Mouse (Mus musculus) forebrain, embryonic 11.5 days (tissue): ENCODE measurements around the gene Fam19a1. TPM values are rescaled to one million over a fixed set of nuclear protein-coding genes. Genes with fewer than 3 reads are reported as not detected.
"Not testable (repeated sequence)": the region's sequence is repeated elsewhere in the genome, so short reads cannot be mapped to it uniquely, and the experiment has no call there.

Source experiments
- ATAC-seq: fragments of 200-750 bp; cut with Nextera tagmentation; replicated peaks from 2 replicates; pipeline ENCODE4 v1.8.0; 2017; ENCODE audit warnings: moderate TSS enrichment; ENCODE audit not compliant: low FRiP score
- DNase-seq: peaks from one replicate; pipeline ENCODE4 v3.0.0-alpha.2; 2017; ENCODE audit warnings: low spot score
- H3K27ac ChIP-seq: fragments of 300-500 bp; sonication (generic); 2 replicates; pipeline ENCODE4 v1.5.1; 2014; ENCODE audit warnings: low read depth, low read length
- H3K27me3 ChIP-seq: fragments of 300-500 bp; sonication (generic); 2 replicates; pipeline ENCODE4 v1.6.1; 2014; ENCODE audit warnings: mild to moderate bottlenecking, low read length, mixed read lengths; ENCODE audit not compliant: control insufficient read depth, insufficient read depth
- H3K36me3 ChIP-seq: fragments of 300-500 bp; sonication (generic); 2 replicates; pipeline ENCODE4 v1.6.1; 2014; ENCODE audit warnings: mild to moderate bottlenecking, low read length, moderate library complexity, mixed read lengths; ENCODE audit not compliant: control insufficient read depth, insufficient read depth
- H3K4me1 ChIP-seq: fragments of 300-500 bp; sonication (generic); replicated peaks from 2 replicates; pipeline ENCODE4 v1.6.1; 2014; ENCODE audit warnings: low read length, mixed read lengths; ENCODE audit not compliant: control insufficient read depth, insufficient read depth
- H3K4me2 ChIP-seq: fragments of 300-500 bp; sonication (generic); 2 replicates; pipeline ENCODE4 v1.6.1; 2014; ENCODE audit warnings: low read depth, mild to moderate bottlenecking, low read length, moderate library complexity, mixed read lengths; ENCODE audit not compliant: severe bottlenecking
- H3K4me3 ChIP-seq: fragments of 300-500 bp; sonication (generic); 2 replicates; pipeline ENCODE4 v1.5.1; 2014; ENCODE audit warnings: low read depth, low read length
- H3K9ac ChIP-seq: fragments of 300-500 bp; sonication (generic); 2 replicates; pipeline ENCODE4 v1.6.1; 2014; ENCODE audit warnings: low read length
- H3K9me3 ChIP-seq: fragments of 300-500 bp; sonication (generic); 2 replicates; pipeline ENCODE4 v1.6.1; 2016; ENCODE audit warnings: low read length, mixed read lengths; ENCODE audit not compliant: control insufficient read depth
- WGBS: fragments of 180-500 bp; shearing (Covaris S2); extraction: QIAGEN DNeasy Blood & Tissue Kit; methylation state at CpG from one replicate; pipeline ENCODE4 v1.1.7; 2014; 5-methylcytosine and 5-hydroxymethylcytosine counted together
- polyA plus RNA-seq: library from polyadenylated mRNA; unstranded; fragments of >200 nt; fragmentation: Nextera tagmentation; extraction: Ambion mirVana; gene quantifications from 2 replicates; pipeline ENCODE4 v1.2.1, GENCODE M21; 2014

The Fam19a1 gene
- polyA plus RNA-seq, 1 experiment from 2014 or later = 0.96 TPM

GRCm38 (mm10) chr6:96198991-96199390 is 86.0 kb downstream of the Fam19a1 start:
- H3K27me3 ChIP-seq, H3K9ac ChIP-seq, H3K4me1 ChIP-seq, H3K4me2 ChIP-seq, H3K27ac ChIP-seq, ATAC-seq, H3K4me3 ChIP-seq, DNase-seq, H3K9me3 ChIP-seq, H3K36me3 ChIP-seq: not testable (repeated sequence)
- 84% methylated on average over 2 of the region's 2 CpGs for WGBS

GRCm38 (mm10) chr6:96205395-96205794 is 92.4 kb downstream of the Fam19a1 start:
- H3K4me1 ChIP-seq = no peaks in the 10 kb centered on the region
- no peak overlapping the region for H3K4me3 ChIP-seq
- H3K9me3 ChIP-seq = no peaks in the 10 kb centered on the region
- no peak overlapping the region for H3K9ac ChIP-seq
- H3K27ac ChIP-seq = no peak overlapping the region
- no peaks in the 10 kb centered on the region for H3K27me3 ChIP-seq
- no peak for DNase-seq
- no peak overlapping the region for H3K4me2 ChIP-seq
- WGBS = 92% methylated on average over 2 of the region's 2 CpGs
- ATAC-seq = no peak
- no peaks in the 10 kb centered on the region for H3K36me3 ChIP-seq

GRCm38 (mm10) chr6:96234806-96235205 is 121.9 kb downstream of the Fam19a1 start:
- Histone ChIP-seq H3K9me3 (no peaks in the 10 kb centered on the region), H3K4me1 (no peaks in the 10 kb centered on the region), H3K4me3 (no peak overlapping the region), H3K36me3 (no peaks in the 10 kb centered on the region), H3K27me3 (no peaks in the 10 kb centered on the region), H3K27ac (no peak overlapping the region), H3K4me2 (no peak overlapping the region), H3K9ac (no peak overlapping the region)
- DNase-seq = no peak
- ATAC-seq = no peak

GRCm38 (mm10) chr6:96244320-96244719 is 131.4 kb downstream of the Fam19a1 start:
- WGBS = 93% methylated on average over 3 of the region's 3 CpGs

DNA sequence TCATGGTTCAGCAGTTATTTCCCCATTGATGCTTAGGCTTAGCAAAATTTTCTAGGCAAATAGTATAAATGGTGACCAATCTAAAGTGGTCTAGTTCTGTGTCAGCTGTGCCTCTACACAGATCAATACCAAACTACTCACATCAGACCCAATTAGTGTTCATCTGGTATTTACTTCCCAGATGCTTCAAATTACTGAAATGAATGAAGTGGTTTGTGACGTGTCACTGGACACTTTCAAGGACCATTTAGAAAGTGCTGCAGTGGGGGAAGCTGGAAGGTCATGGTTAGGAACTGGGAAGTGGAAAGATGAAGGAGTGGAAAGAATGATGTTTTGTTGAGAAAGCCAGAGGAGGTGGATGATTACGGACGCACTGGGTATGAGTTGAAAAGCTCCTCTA is 139.0 kb downstream of the Fam19a1 start:
- Histone ChIP-seq H3K4me2 (no peak overlapping the region), H3K9me3 (no peaks in the 10 kb centered on the region), H3K4me3 (no peak overlapping the region), H3K27me3 (no peaks in the 10 kb centered on the region), H3K4me1 (no peaks in the 10 kb centered on the region), H3K27ac (no peak overlapping the region), H3K36me3 (no peaks in the 10 kb centered on the region), H3K9ac (no peak overlapping the region)
- ATAC-seq (no peak), DNase-seq (no peak)
- 33% methylated on average over 3 of the region's 3 CpGs for whole genome bisulfite sequencing

More at GRCm38 (mm10) chr6:96244320-96244719, 131.4 kb downstream of the Fam19a1 start:
- no peak overlapping the region for H3K4me3 ChIP-seq
- H3K36me3 ChIP-seq = no peaks in the 10 kb centered on the region
- H3K27me3 ChIP-seq = no peaks in the 10 kb centered on the region
- H3K4me1 ChIP-seq = no peaks in the 10 kb centered on the region
- no peak overlapping the region for H3K9ac ChIP-seq
- no peak overlapping the region for H3K4me2 ChIP-seq
- no peaks in the 10 kb centered on the region for H3K9me3 ChIP-seq
- ATAC-seq = no peak
- DNase-seq = no peak
- H3K27ac ChIP-seq = no peak overlapping the region

GRCm38 (mm10) chr6:96254815-96255214 is 141.9 kb downstream of the Fam19a1 start:
- no peaks in the 10 kb centered on the region for H3K9me3 ChIP-seq
- no peaks in the 10 kb centered on the region for H3K36me3 ChIP-seq
- ATAC-seq (no peak), DNase-seq (no peak)
- no peak overlapping the region for H3K4me3 ChIP-seq
- 59% methylated on average over 2 of the region's 2 CpGs for WGBS
- H3K4me1 ChIP-seq = no peaks in the 10 kb centered on the region
- no peak overlapping the region for H3K4me2 ChIP-seq
- H3K9ac ChIP-seq = no peak overlapping the region
- no peak overlapping the region for H3K27ac ChIP-seq
- no peaks in the 10 kb centered on the region for H3K27me3 ChIP-seq

GRCm38 (mm10) chr6:96258651-96259050 is 145.7 kb downstream of the Fam19a1 start:
- WGBS = 93% methylated on average over 3 of the region's 3 CpGs
- Histone ChIP-seq H3K36me3 (no peaks in the 10 kb centered on the region), H3K4me3 (no peak overlapping the region), H3K9me3 (no peaks in the 10 kb centered on the region), H3K27ac (no peak overlapping the region), H3K9ac (no peak overlapping the region), H3K27me3 (no peaks in the 10 kb centered on the region), H3K4me2 (no peak overlapping the region), H3K4me1 (no peaks in the 10 kb centered on the region)
- ATAC-seq (no peak), DNase-seq (no peak)

DNA sequence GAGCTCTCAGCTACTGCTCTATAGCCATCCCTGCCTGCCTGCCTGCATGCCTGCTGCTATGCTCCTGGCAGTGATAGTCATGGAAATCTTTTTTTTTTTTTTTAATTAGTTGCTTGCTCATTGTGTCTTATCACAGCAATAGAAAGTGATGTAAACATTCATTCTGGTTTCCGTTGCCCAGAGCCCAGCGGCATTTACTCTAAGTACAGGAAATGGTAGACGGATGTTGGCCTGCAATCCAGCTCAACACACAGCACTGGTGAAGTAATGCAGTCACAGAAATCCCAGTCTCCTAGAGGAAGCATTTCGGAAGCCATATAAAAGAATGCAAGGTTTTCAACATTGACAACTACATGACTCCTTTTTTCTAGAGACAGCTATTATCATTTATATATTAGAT is 153.5 kb downstream of the Fam19a1 start:
- no peaks in the 10 kb centered on the region for H3K4me1 ChIP-seq
- no peak for ATAC-seq
- no peak overlapping the region for H3K4me3 ChIP-seq
- no peak for DNase-seq
- H3K4me2 ChIP-seq = no peak overlapping the region
- H3K36me3 ChIP-seq = no peaks in the 10 kb centered on the region
- no peak overlapping the region for H3K27ac ChIP-seq
- H3K9me3 ChIP-seq = no peaks in the 10 kb centered on the region
- no peaks in the 10 kb centered on the region for H3K27me3 ChIP-seq
- 92% methylated on average over 4 of the region's 4 CpGs for WGBS
- H3K9ac ChIP-seq = no peak overlapping the region

- Histone ChIP-seq H3K9me3 (no peaks in the 10 kb centered on the region), H3K4me3 (no peak overlapping the region), H3K27me3 (no peaks in the 10 kb centered on the region), H3K27ac (no peak overlapping the region), H3K9ac (no peak overlapping the region), H3K4me1 (no peaks in the 10 kb centered on the region), H3K4me2 (no peak overlapping the region), H3K36me3 (no peaks in the 10 kb centered on the region)
- DNase-seq = no peak
- no peak for ATAC-seq
These were observed 155.8 kb downstream of the Fam19a1 start for GRCm38 (mm10) chr6:96268788-96269187.
